Mouse (Mus musculus) myocyte (in vitro differentiated cells): Measurements from ENCODE around the gene Basp1. TPM values are rescaled to one million over a fixed set of nuclear protein-coding genes. Genes with fewer than 3 reads are reported as not detected.
"Not testable (repeated sequence)": the region's sequence is repeated elsewhere in the genome, so short reads cannot be mapped to it uniquely, and the experiment has no call there.

Experiments
- H3K27me3 ChIP-seq: one replicate; pipeline ENCODE4 v1.6.1; 2011; ENCODE audit not compliant: control insufficient read depth, insufficient read depth, insufficient read length
- H3K36me3 ChIP-seq: one replicate; pipeline ENCODE4 v1.6.1; 2011; ENCODE audit not compliant: control insufficient read depth, insufficient read depth
- H3K4me2 ChIP-seq: one replicate; pipeline ENCODE4 v1.6.1; 2011; ENCODE audit warnings: low read depth, control low read depth
- H3K4me3 ChIP-seq: one replicate; pipeline ENCODE4 v1.5.1; 2011; ENCODE audit warnings: mild to moderate bottlenecking, control low read depth, moderate library complexity
- H3K79me2 ChIP-seq: one replicate; pipeline ENCODE4 v1.6.1; 2011; ENCODE audit not compliant: control insufficient read depth, insufficient read depth
- H3ac ChIP-seq: one replicate; pipeline ENCODE4 v1.6.1; 2011; ENCODE audit not compliant: control insufficient read depth, insufficient read length
- CEBPB ChIP-seq: IDR thresholded peaks from 2 replicates; pipeline ENCODE4 v1.6.1; 2011; ENCODE audit warnings: mild to moderate bottlenecking, moderate library complexity; ENCODE audit not compliant: poor library complexity, insufficient read depth, severe bottlenecking
- E2F4 ChIP-seq: IDR thresholded peaks from one replicate; pipeline ENCODE4 v1.6.1; 2011; ENCODE audit warnings: mild to moderate bottlenecking, control low read depth, moderate library complexity; ENCODE audit not compliant: insufficient read depth
- MAX ChIP-seq: IDR thresholded peaks from one replicate; pipeline ENCODE4 v1.6.1; 2011; ENCODE audit warnings: low read depth, mild to moderate bottlenecking, control low read depth
- MYOD1 ChIP-seq, 3 experiments: IDR thresholded peaks; one replicate each; pipeline ENCODE4 v1.6.1; 2011; ENCODE audit warnings: control low read depth in 2 of 3, low read depth in 2 of 3, mild to moderate bottlenecking in 2 of 3, moderate library complexity in 1 of 3; ENCODE audit not compliant: insufficient read length in 2 of 3, control insufficient read depth in 1 of 3
- MYOG ChIP-seq, 3 experiments: IDR thresholded peaks; one replicate each; pipeline ENCODE4 v1.6.1; 2011; ENCODE audit warnings: control low read depth in 2 of 3, low read depth in 2 of 3, mild to moderate bottlenecking in 2 of 3; ENCODE audit not compliant: insufficient read length in 2 of 3, control insufficient read depth in 1 of 3, insufficient read depth in 1 of 3
- POLR2A ChIP-seq: IDR thresholded peaks from one replicate; pipeline ENCODE4 v1.6.1; 2011; ENCODE audit warnings: low read depth, mild to moderate bottlenecking, control low read depth, moderate library complexity; ENCODE audit not compliant: insufficient read length
- POLR2AphosphoS2 ChIP-seq: IDR thresholded peaks from one replicate; pipeline ENCODE4 v1.6.1; 2011; ENCODE audit warnings: low read depth, control low read depth; ENCODE audit not compliant: insufficient read length
- REST ChIP-seq: IDR thresholded peaks from one replicate; pipeline ENCODE4 v1.6.1; 2011; ENCODE audit warnings: mild to moderate bottlenecking, control low read depth, moderate library complexity; ENCODE audit not compliant: insufficient read depth, insufficient read length
- SRF ChIP-seq: IDR thresholded peaks from one replicate; pipeline ENCODE4 v1.6.1; 2011; ENCODE audit warnings: low read depth; ENCODE audit not compliant: control insufficient read depth, insufficient read length
- TCF12 ChIP-seq: IDR thresholded peaks from one replicate; pipeline ENCODE4 v1.6.1; 2011; ENCODE audit warnings: mild to moderate bottlenecking, control low read depth; ENCODE audit not compliant: poor library complexity, insufficient read depth, severe bottlenecking
- TCF3 ChIP-seq: IDR thresholded peaks from one replicate; pipeline ENCODE4 v1.6.1; 2011; ENCODE audit warnings: low read depth, control low read depth; ENCODE audit not compliant: insufficient read length
- USF1 ChIP-seq: IDR thresholded peaks from one replicate; pipeline ENCODE4 v1.6.1; 2011; ENCODE audit warnings: low read depth, mild to moderate bottlenecking, control low read depth, moderate library complexity
- polyA plus RNA-seq: library from polyadenylated mRNA; unstranded; fragments of >200 nt; fragmentation: generic; extraction: Trizol; gene quantifications from one replicate; pipeline ENCODE4 v1.2.1, GENCODE M21; 2012; ENCODE audit warnings: missing spikeins

The Basp1 gene
- polyA plus RNA-seq = 103 TPM

DNA sequence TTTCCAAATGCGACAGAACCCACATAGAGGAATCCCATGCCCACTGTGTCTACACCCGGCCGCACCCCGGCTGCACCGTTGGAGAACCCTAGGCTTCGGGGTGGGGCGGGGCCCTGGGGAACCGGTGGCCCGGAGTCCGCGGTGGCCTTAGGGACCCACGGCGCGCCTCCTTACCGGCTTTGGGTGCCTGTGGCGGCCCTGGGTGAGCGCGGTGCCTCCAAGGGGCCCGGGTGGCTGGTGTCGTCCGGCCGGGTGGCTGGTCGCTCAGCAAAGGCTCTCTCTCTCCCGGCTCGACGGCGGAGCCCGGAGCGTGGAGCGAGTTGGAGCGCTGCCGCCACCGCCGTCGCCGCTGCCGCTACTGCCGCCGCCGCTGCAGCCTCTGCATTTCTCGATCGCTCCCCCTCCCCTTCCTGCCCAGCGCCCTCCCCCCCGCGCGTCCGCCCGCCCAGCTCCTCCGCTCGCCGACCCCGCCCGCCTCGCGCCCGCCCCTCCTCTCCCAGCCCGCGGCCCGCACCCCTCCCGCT is at the start of gene Basp1:
Gene Basp1, minus strand, starts transcription at position 387 of the 524 bp plus-strand sequence.
- Histone ChIP-seq H3K36me3 (peaks cover 8% of the 10 kb centered on the region), H3K4me3 (peak within 1 kb of the TSS; percentile 94), H3K79me2 (peaks cover 49% of the 10 kb centered on the region), H3K4me2 (peak within 1 kb of the TSS; percentile 85), H3K27me3 (no peaks in the 10 kb centered on the region), H3ac (peak within 1 kb of the TSS; percentile 88)
- TF ChIP-seq MYOD1 (IDR thresholded peaks at IDR 0.05; ENCODE audit: control insufficient read depth in 1 of 3, insufficient read length in 2 of 3, low read depth in 2 of 3) = peak in 1 of 3 experiments; percentile 10
- no peak for TF ChIP-seq MYOG (IDR thresholded peaks at IDR 0.05; ENCODE audit: control insufficient read depth in 1 of 3, insufficient read depth in 1 of 3, insufficient read length in 2 of 3, low read depth in 2 of 3)
- TF ChIP-seq POLR2AphosphoS2 = peak; percentile 93
- TF ChIP-seq POLR2A = peak; percentile 95
- TF ChIP-seq E2F4 = no peak

DNA sequence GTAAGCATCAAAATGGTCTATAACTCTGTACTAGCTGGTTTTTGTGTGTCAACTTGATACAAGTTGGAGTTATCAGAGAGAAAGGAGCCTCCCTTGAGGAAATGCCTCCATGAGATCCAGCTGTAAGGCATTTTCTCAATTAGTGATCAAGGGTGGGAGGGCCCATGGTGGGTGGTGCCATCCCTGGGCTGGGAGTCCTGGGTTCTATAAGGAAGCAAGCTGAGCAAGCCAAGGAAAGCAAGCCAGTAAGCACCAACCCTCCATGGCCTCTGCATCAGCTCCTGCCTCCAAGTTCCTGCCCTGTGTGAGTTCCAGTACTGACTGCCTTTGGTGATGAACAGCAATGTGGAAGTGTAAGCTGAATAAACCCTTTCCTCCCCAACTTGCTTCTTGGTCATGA is 49.5 kb upstream of the Basp1 start:
- not testable (repeated sequence) for H3K79me2 ChIP-seq, H3K27me3 ChIP-seq, H3K4me2 ChIP-seq, H3K4me3 ChIP-seq, H3K36me3 ChIP-seq, H3ac ChIP-seq

DNA sequence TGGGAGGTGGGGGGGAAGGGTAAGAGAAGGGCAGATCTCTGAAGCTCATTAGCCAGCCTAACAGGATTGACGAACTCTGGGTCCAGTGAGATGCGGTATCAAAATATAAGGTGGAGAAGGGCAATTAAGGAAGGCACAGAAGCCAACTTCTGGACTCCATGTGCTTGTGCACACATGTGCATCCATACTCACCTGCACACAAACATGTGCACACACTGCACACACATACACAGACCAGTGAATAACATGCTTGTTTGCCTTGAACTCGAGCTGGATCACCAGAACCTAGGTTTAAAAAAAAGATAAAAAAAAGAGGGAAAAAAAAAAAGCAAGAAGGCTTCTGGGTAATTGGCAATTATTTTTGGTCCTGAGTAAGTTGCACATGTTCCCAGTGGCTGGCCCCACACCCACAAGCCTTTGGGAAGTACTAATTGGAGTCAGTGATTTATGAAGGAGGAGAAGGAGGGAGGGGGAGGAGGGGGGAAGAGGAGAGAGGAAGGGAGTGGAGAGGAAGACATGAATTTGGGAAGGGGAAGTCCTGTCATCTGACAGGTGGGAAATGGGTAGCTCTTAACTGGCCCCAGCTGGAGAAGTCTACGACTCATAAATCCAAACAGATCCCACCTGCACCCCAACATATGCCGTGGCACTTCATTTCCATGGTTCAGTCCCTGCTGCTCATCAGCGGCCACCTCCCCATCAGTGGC is 48.6 kb upstream of the Basp1 start:
- Histone ChIP-seq H3ac (no peak overlapping the region), H3K27me3 (no peaks in the 10 kb centered on the region), H3K4me2 (no peak overlapping the region), H3K36me3 (no peaks in the 10 kb centered on the region), H3K4me3 (no peak overlapping the region), H3K79me2 (no peaks in the 10 kb centered on the region)
- TF ChIP-seq POLR2AphosphoS2 = no peak
- peak in 1 of 3 experiments; percentile 12 for TF ChIP-seq MYOD1 (IDR thresholded peaks at IDR 0.05; ENCODE audit: control insufficient read depth in 1 of 3, insufficient read length in 2 of 3, low read depth in 2 of 3)

DNA sequence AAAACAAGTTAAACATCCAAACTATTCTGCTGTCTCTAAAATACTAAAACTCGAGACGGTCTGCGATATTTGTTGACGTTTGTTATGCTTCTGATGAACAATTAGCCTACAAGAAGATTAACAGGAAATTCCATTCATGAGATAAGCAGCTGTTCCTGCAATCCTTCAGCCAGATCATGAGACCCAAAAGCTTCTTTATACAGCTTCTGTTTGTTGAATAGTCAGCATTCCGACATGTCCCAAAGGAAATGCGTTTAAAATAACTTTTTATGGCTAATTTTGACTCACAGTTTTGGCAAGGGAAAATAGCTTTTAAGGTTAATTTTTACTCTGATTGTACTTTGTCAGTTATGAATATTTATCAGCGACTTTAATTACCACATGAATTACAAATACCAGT is 46.3 kb upstream of the Basp1 start:
- Histone ChIP-seq H3K4me2 (peak overlapping the region; percentile 77), H3K36me3 (no peaks in the 10 kb centered on the region), H3K79me2 (no peaks in the 10 kb centered on the region), H3ac (no peak overlapping the region), H3K4me3 (no peak overlapping the region), H3K27me3 (no peaks in the 10 kb centered on the region)
- TF ChIP-seq TCF3 = no peak
- TF ChIP-seq POLR2AphosphoS2 = no peak
- TF ChIP-seq TCF12 = peak; percentile 76
- TF ChIP-seq MYOG (IDR thresholded peaks at IDR 0.05; ENCODE audit: control insufficient read depth in 1 of 3, insufficient read depth in 1 of 3, insufficient read length in 2 of 3, low read depth in 2 of 3) = peak in 2 of 3 experiments; percentile 50 to 97
- TF ChIP-seq CEBPB = no peak
- peak; percentile 78 to 84 (median 80) for TF ChIP-seq MYOD1 (IDR thresholded peaks at IDR 0.05; ENCODE audit: control insufficient read depth in 1 of 3, insufficient read length in 2 of 3, low read depth in 2 of 3)
- TF ChIP-seq USF1 = peak; percentile 33
- no peak for TF ChIP-seq REST
- no peak for TF ChIP-seq SRF
- no peak for TF ChIP-seq E2F4
- no peak for TF ChIP-seq POLR2A
- no peak for TF ChIP-seq MAX

DNA sequence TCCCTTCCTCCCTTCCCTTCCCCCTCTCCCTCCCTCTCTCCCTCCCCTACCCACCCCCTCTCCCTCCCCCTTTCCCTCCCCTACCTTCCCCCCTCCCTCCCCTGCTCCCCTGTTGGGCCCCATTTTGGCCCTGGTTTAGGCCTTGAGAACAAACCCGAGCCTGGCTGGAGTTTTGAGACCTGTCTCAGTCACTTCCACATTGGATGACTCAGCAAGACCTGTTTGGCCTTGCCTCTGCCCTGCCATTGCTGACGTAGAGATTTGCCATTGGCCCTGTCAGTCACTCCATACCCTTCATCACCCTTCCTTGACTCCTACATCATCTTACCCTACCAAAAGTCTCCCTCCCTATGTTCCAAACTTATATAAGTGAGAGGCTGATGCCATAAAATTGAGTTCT is 43.9 kb upstream of the Basp1 start:
- TF ChIP-seq TCF3 = no peak
- TF ChIP-seq USF1 = no peak
- no peak for TF ChIP-seq REST
- no peak for TF ChIP-seq MYOG (IDR thresholded peaks at IDR 0.05; ENCODE audit: control insufficient read depth in 1 of 3, insufficient read depth in 1 of 3, insufficient read length in 2 of 3, low read depth in 2 of 3)
- TF ChIP-seq SRF = no peak
- no peak for TF ChIP-seq CEBPB
- no peak for TF ChIP-seq POLR2AphosphoS2
- no peak for TF ChIP-seq E2F4
- no peak for TF ChIP-seq MAX
- no peak for TF ChIP-seq POLR2A
- TF ChIP-seq TCF12 = no peak
- TF ChIP-seq MYOD1 (IDR thresholded peaks at IDR 0.05; ENCODE audit: control insufficient read depth in 1 of 3, insufficient read length in 2 of 3, low read depth in 2 of 3) = no peak
- H3K4me3 ChIP-seq = no peak overlapping the region
- no peaks in the 10 kb centered on the region for H3K27me3 ChIP-seq
- no peaks in the 10 kb centered on the region for H3K36me3 ChIP-seq
- H3ac ChIP-seq = no peak overlapping the region
- H3K4me2 ChIP-seq = no peak overlapping the region
- H3K79me2 ChIP-seq = no peaks in the 10 kb centered on the region
